Mouse (Mus musculus): ENCODE data around the gene Hmgn2. TPM values are rescaled to one million over a fixed set of nuclear protein-coding genes. Genes with fewer than 3 reads are reported as not detected.
"Not testable (repeated sequence)": the region's sequence is repeated elsewhere in the genome, so short reads cannot be mapped to it uniquely, and the experiment has no call there.

Hmgn2 gene
- polyA plus RNA-seq, 1 experiment, result 176 TPM

GRCm38 (mm10) chr4:134001710-134002109, 33.3 kb upstream of the Hmgn2 start:
- no peak overlapping the region for H3K4me3 ChIP-seq (ENCODE audit: insufficient read depth, poor library complexity, severe bottlenecking)
- peaks cover 16% of the 10 kb centered on the region for H3K79me2 ChIP-seq (ENCODE audit: control insufficient read depth, insufficient read depth)
- peaks cover 8% of the 10 kb centered on the region for H3K36me3 ChIP-seq (ENCODE audit: control insufficient read depth, insufficient read depth)
- H3K27me3 ChIP-seq (ENCODE audit: control insufficient read depth, insufficient read depth, insufficient read length), result peaks cover 14% of the 10 kb centered on the region
- TF ChIP-seq CTCF (IDR thresholded peaks at IDR 0.05; ENCODE audit: control insufficient read depth, insufficient read depth, insufficient read length) (no peak), CEBPB (IDR thresholded peaks at IDR 0.05; ENCODE audit: low read depth) (no peak), MYOD1 (IDR thresholded peaks at IDR 0.05; ENCODE audit: control insufficient read depth, insufficient read length, low read depth) (no peak), MYOG (IDR thresholded peaks at IDR 0.05; ENCODE audit: control insufficient read depth, extremely low read depth, insufficient read length) (no peak), FOSL1 (IDR thresholded peaks at IDR 0.05; ENCODE audit: insufficient read depth, low read length, poor library complexity, severe bottlenecking) (no peak), USF1 (IDR thresholded peaks at IDR 0.05; ENCODE audit: low read depth) (no peak), MAX (IDR thresholded peaks at IDR 0.05) (no peak)
- no peak overlapping the region for H3ac ChIP-seq (ENCODE audit: control insufficient read depth, insufficient read length, low read depth)
- peaks cover 4% of the 10 kb centered on the region for H3K79me3 ChIP-seq (ENCODE audit: low read depth)

- Histone ChIP-seq H3ac (ENCODE audit: control insufficient read depth, insufficient read length, low read depth) (peak within 1 kb of the TSS; percentile 84), H3K27me3 (ENCODE audit: control insufficient read depth, insufficient read depth, insufficient read length) (peaks cover 9% of the 10 kb centered on the region), H3K79me2 (ENCODE audit: control insufficient read depth, insufficient read depth) (peaks cover 16% of the 10 kb centered on the region), H3K36me3 (ENCODE audit: control insufficient read depth, insufficient read depth) (peaks cover 8% of the 10 kb centered on the region), H3K79me3 (ENCODE audit: low read depth) (peaks cover 4% of the 10 kb centered on the region), H3K4me3 (ENCODE audit: insufficient read depth, poor library complexity, severe bottlenecking) (peak within 1 kb of the TSS; percentile 49)
- TF ChIP-seq MYOG (IDR thresholded peaks at IDR 0.05; ENCODE audit: control insufficient read depth, extremely low read depth, insufficient read length), result no peak
- no peak for TF ChIP-seq CEBPB (IDR thresholded peaks at IDR 0.05; ENCODE audit: low read depth)
- TF ChIP-seq CTCF (IDR thresholded peaks at IDR 0.05; ENCODE audit: control insufficient read depth, insufficient read depth, insufficient read length), result no peak
- no peak for TF ChIP-seq MYOD1 (IDR thresholded peaks at IDR 0.05; ENCODE audit: control insufficient read depth, insufficient read length, low read depth)
- no peak for TF ChIP-seq USF1 (IDR thresholded peaks at IDR 0.05; ENCODE audit: low read depth)
- TF ChIP-seq FOSL1 (IDR thresholded peaks at IDR 0.05; ENCODE audit: insufficient read depth, low read length, poor library complexity, severe bottlenecking), result no peak
- TF ChIP-seq MAX (IDR thresholded peaks at IDR 0.05), result no peak
Observed at GRCm38 (mm10) chr4:134000466-134001438, 32.3 kb upstream of the Hmgn2 start, which contains the start of gene Dhdds. Gene Dhdds, minus strand, starts transcription at chr4:134000918.

DNA sequence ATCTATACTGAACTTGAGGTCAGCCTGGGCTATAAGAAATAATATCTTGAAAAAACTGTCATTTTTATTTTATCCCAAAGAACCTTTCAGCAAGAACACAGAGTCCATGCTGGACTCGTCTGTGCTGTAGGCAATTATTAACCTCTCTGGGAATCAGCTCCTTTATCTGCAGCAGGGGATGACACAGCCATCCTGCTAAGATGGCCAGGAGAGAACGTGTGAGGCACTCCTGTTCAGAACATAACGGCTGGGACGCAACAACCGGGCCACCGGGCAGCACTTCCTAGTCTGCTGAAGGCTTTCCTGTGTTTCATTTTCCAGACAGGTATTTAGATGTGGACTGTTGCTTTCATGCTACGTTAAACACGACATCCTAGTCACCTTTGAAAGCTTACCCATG, 26.2 kb upstream of the Hmgn2 start:
- Histone ChIP-seq H3K79me3 (ENCODE audit: low read depth) (no peaks in the 10 kb centered on the region), H3K27me3 (ENCODE audit: control insufficient read depth, insufficient read depth, insufficient read length) (no peaks in the 10 kb centered on the region), H3K36me3 (ENCODE audit: control insufficient read depth, insufficient read depth) (peaks cover 41% of the 10 kb centered on the region), H3K4me3 (ENCODE audit: insufficient read depth, poor library complexity, severe bottlenecking) (no peak overlapping the region), H3K79me2 (ENCODE audit: control insufficient read depth, insufficient read depth) (peaks cover 9% of the 10 kb centered on the region), H3ac (ENCODE audit: control insufficient read depth, insufficient read length, low read depth) (no peak overlapping the region)
- TF ChIP-seq CEBPB (IDR thresholded peaks at IDR 0.05; ENCODE audit: low read depth), result no peak
- TF ChIP-seq MYOD1 (IDR thresholded peaks at IDR 0.05; ENCODE audit: control insufficient read depth, insufficient read length, low read depth), result no peak
- TF ChIP-seq CTCF (IDR thresholded peaks at IDR 0.05; ENCODE audit: control insufficient read depth, insufficient read depth, insufficient read length), result no peak
- no peak for TF ChIP-seq FOSL1 (IDR thresholded peaks at IDR 0.05; ENCODE audit: insufficient read depth, low read length, poor library complexity, severe bottlenecking)
- TF ChIP-seq USF1 (IDR thresholded peaks at IDR 0.05; ENCODE audit: low read depth), result no peak
- TF ChIP-seq MYOG (IDR thresholded peaks at IDR 0.05; ENCODE audit: control insufficient read depth, extremely low read depth, insufficient read length), result no peak
- TF ChIP-seq MAX (IDR thresholded peaks at IDR 0.05), result no peak

DNA sequence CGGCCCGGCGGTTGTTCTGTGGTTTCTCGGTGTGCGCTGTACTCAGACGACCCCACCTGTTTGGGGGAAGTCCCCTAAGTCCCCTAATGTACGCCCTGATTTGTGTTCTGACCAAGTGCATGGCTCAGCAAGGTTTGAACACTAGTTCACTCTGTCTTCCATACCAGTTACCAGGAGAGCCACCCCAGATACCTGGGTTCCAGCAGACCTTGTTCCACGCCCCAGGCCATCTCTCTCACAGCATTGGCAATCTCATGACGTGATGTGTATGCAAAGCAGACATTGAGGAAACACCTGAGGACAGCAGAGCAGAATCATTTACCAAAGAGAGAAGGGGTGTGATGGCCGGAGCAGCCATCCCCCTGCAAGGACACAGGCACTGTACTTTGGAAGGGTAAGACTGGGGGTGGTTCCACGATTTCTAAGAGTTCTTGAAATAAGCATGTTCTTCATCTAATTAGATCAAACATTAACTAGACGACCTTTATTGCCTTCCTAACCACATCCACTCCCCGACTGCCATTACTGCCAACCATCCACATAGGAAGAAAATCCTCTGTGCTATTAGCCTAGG, 22.7 kb upstream of the Hmgn2 start:
- peaks cover 51% of the 10 kb centered on the region for H3K36me3 ChIP-seq (ENCODE audit: control insufficient read depth, insufficient read depth)

DNA sequence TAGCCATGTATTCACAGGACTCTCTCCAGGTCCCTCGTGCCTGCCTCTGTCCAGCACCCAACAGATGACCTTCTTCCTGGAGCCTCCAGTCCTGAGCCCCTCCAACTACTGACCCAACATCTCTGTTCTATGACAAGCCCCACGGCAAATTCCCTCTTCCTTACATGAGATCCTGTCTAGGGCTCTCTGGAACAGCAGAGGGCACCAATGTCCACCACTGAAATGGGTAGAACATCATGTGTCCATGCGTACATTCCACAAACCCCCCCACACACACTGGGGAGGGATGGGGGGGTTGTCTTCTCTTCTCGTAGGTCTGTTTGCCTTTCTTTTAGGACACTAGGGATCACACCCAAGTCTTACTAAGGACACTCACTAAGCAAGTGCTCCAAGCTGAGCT, 21.6 kb upstream of the Hmgn2 start:
- no peak overlapping the region for H3ac ChIP-seq (ENCODE audit: control insufficient read depth, insufficient read length, low read depth)
- no peaks in the 10 kb centered on the region for H3K79me2 ChIP-seq (ENCODE audit: control insufficient read depth, insufficient read depth)
- H3K27me3 ChIP-seq (ENCODE audit: control insufficient read depth, insufficient read depth, insufficient read length), result no peaks in the 10 kb centered on the region
- no peak for TF ChIP-seq MYOG (IDR thresholded peaks at IDR 0.05; ENCODE audit: control insufficient read depth, extremely low read depth, insufficient read length)
- no peak for TF ChIP-seq CEBPB (IDR thresholded peaks at IDR 0.05; ENCODE audit: low read depth)
- TF ChIP-seq MAX (IDR thresholded peaks at IDR 0.05), result no peak
- TF ChIP-seq USF1 (IDR thresholded peaks at IDR 0.05; ENCODE audit: low read depth), result no peak
- TF ChIP-seq MYOD1 (IDR thresholded peaks at IDR 0.05; ENCODE audit: control insufficient read depth, insufficient read length, low read depth), result no peak
- H3K79me3 ChIP-seq (ENCODE audit: low read depth), result no peaks in the 10 kb centered on the region
- no peak overlapping the region for H3K4me3 ChIP-seq (ENCODE audit: insufficient read depth, poor library complexity, severe bottlenecking)
- H3K36me3 ChIP-seq (ENCODE audit: control insufficient read depth, insufficient read depth), result peaks cover 53% of the 10 kb centered on the region

More for the DNA sequence above, 22.7 kb upstream of the Hmgn2 start:
- TF ChIP-seq FOSL1 (IDR thresholded peaks at IDR 0.05; ENCODE audit: insufficient read depth, low read length, poor library complexity, severe bottlenecking), result no peak
- TF ChIP-seq CEBPB (IDR thresholded peaks at IDR 0.05; ENCODE audit: low read depth), result no peak
- TF ChIP-seq CTCF (IDR thresholded peaks at IDR 0.05; ENCODE audit: control insufficient read depth, insufficient read depth, insufficient read length), result no peak
- TF ChIP-seq MAX (IDR thresholded peaks at IDR 0.05), result no peak
- no peak for TF ChIP-seq MYOD1 (IDR thresholded peaks at IDR 0.05; ENCODE audit: control insufficient read depth, insufficient read length, low read depth)
- no peak for TF ChIP-seq USF1 (IDR thresholded peaks at IDR 0.05; ENCODE audit: low read depth)
- no peak for TF ChIP-seq MYOG (IDR thresholded peaks at IDR 0.05; ENCODE audit: control insufficient read depth, extremely low read depth, insufficient read length)
- Histone ChIP-seq H3ac (ENCODE audit: control insufficient read depth, insufficient read length, low read depth) (no peak overlapping the region), H3K4me3 (ENCODE audit: insufficient read depth, poor library complexity, severe bottlenecking) (no peak overlapping the region), H3K27me3 (ENCODE audit: control insufficient read depth, insufficient read depth, insufficient read length) (no peaks in the 10 kb centered on the region), H3K79me3 (ENCODE audit: low read depth) (no peaks in the 10 kb centered on the region), H3K79me2 (ENCODE audit: control insufficient read depth, insufficient read depth) (no peaks in the 10 kb centered on the region)

DNA sequence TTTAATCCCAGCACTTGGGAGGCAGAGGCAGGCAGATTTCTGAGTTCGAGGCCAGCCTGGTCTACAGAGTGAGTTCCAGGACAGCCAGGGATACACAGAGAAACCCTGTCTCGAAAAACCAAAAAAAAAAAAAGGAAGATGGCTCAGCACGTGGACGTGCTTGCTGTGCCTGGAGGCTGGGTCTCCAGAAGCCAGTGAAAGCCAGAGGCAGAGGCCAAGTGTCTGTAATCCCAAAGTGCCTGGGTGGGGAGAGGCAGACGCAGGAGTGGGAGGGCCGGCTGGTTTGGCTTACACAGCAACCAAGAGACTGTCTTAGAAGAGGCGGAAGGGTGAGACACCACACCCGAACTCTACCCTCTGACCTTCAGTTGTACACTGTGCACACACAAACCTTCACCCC, 19.8 kb upstream of the Hmgn2 start:
- not testable (repeated sequence) for H3K27me3 ChIP-seq (ENCODE audit: control insufficient read depth, insufficient read depth, insufficient read length); H3K79me2 ChIP-seq (ENCODE audit: control insufficient read depth, insufficient read depth); H3K4me3 ChIP-seq (ENCODE audit: insufficient read depth, poor library complexity, severe bottlenecking); H3ac ChIP-seq (ENCODE audit: control insufficient read depth, insufficient read length, low read depth); H3K79me3 ChIP-seq (ENCODE audit: low read depth)
- peaks cover 50% of the 10 kb centered on the region for H3K36me3 ChIP-seq (ENCODE audit: control insufficient read depth, insufficient read depth)

Data from C2C12 (cell line).